Mouse (Mus musculus): ENCODE measurements around the gene Stum.

GRCm38 (mm10) chr1:180439496-180439895 is 43.8 kb downstream of the Stum start:
- TF ChIP-seq CTCF (conservative IDR thresholded peaks at IDR 0.05 in 1 of 2, IDR thresholded peaks at IDR 0.05 in 1 of 2; ENCODE audit: low read depth in 2 of 2, low read length in 2 of 2) = no peak
- no peak for TF ChIP-seq POLR2A (IDR thresholded peaks at IDR 0.05; ENCODE audit: low read depth, low read length)
- TF ChIP-seq JUND (conservative IDR thresholded peaks at IDR 0.05; ENCODE audit: low read depth, low read length) = no peak
- no peak for TF ChIP-seq BHLHE40 (IDR thresholded peaks at IDR 0.05; ENCODE audit: low read depth, low read length)
- TF ChIP-seq MXI1 (IDR thresholded peaks at IDR 0.05; ENCODE audit: low read depth, low read length) = no peak
- no peak for TF ChIP-seq ZC3H11A (IDR thresholded peaks at IDR 0.05; ENCODE audit: low read depth, low read length)
- no peak for TF ChIP-seq ZKSCAN1 (IDR thresholded peaks at IDR 0.05; ENCODE audit: borderline replicate concordance, low read depth, low read length)
- TF ChIP-seq MAZ (IDR thresholded peaks at IDR 0.05; ENCODE audit: low read depth, low read length) = no peak

All from CH12.LX (cell line).